Comparison of ENCODE assay signal across 20 mouse cellular contexts in genomic region chr13:24538941-24539340, GRCm38 (mm10). TPM values are rescaled to one million over a fixed set of nuclear protein-coding genes. Genes with fewer than 3 reads are reported as not detected.
DNase-seq lines count a peak whose midpoint lies in the region; ATAC-seq and TF ChIP-seq lines count a peak whose summit lies in the region.
"Had no signal": no experiment of that assay in that cellular context is flagged by ENCODE, and none has a peak within 500 bp of the region (broad histone marks: within the 10 kb centered on the region; RNA-seq: fewer than 3 reads in every experiment).

No protein-coding gene starts in this region.

- H3K4me2 ChIP-seq in heart, embryonic 16.5 days (ENCODE audit: low read depth, low read length) = peak overlapping the region; percentile 39; the same call in 1 of the 2 replicates
- no peak overlapping the region for H3K4me2 ChIP-seq in forebrain, postnatal 0 days (ENCODE audit: low read depth)
- H3K4me2 ChIP-seq: forebrain, embryonic 13.5 days; hindbrain, embryonic 14.5 days; intestine, embryonic 15.5 days had no signal

- H3K27ac ChIP-seq in heart, embryonic 16.5 days (ENCODE audit: low read length) = peak overlapping the region; percentile 76
- H3K27ac ChIP-seq in forebrain, postnatal 0 days (ENCODE audit: low read depth, low read length) = no peak overlapping the region
- H3K27ac ChIP-seq: forebrain, embryonic 13.5 days; hindbrain, embryonic 14.5 days; intestine, embryonic 15.5 days had no signal

- intact Hi-C loops in heart, postnatal 25 days (cut with DNase I) = loop anchor here (5.0 kb wide), 1 partner anchor 68 kb away; no protein-coding TSS in a partner anchor

- H3K27me3 ChIP-seq in heart, embryonic 16.5 days (ENCODE audit: control insufficient read depth, insufficient read depth, low read length) = no peaks in the 10 kb centered on the region
- H3K27me3 ChIP-seq in forebrain, postnatal 0 days (ENCODE audit: insufficient read depth, low read length) = no peaks in the 10 kb centered on the region
- H3K27me3 ChIP-seq: forebrain, embryonic 13.5 days; intestine, embryonic 15.5 days; megakaryocyte, embryonic 14.5 days had no signal

- no peak for TF ChIP-seq CTCF in forebrain, postnatal 0 days (IDR thresholded peaks at IDR 0.05; ENCODE audit: low read depth)

- 31% methylated on average over 5 of the region's 5 CpGs for WGBS in heart, embryonic 16.5 days
- WGBS in forebrain, postnatal 0 days = 69% methylated on average over 5 of the region's 5 CpGs

- no peaks in the 10 kb centered on the region for H3K36me3 ChIP-seq in heart, embryonic 16.5 days (ENCODE audit: control insufficient read depth, insufficient read depth)
- H3K36me3 ChIP-seq in forebrain, postnatal 0 days (ENCODE audit: insufficient read depth) = no peaks in the 10 kb centered on the region
- H3K36me3 ChIP-seq: intestine, embryonic 15.5 days had no signal

- H3K4me1 ChIP-seq in heart, embryonic 16.5 days (ENCODE audit: control insufficient read depth, insufficient read depth, low read length) = peaks cover 5% of the 10 kb centered on the region; the same call in 1 of the 2 replicates
- no peaks in the 10 kb centered on the region for H3K4me1 ChIP-seq in forebrain, postnatal 0 days (ENCODE audit: insufficient read depth)
- H3K4me1 ChIP-seq: forebrain, embryonic 13.5 days; intestine, embryonic 15.5 days had no signal

- ATAC-seq in heart, embryonic 16.5 days (replicated peaks; ENCODE audit: extremely low read depth, insufficient read depth, low FRiP score) = peak; percentile 88
- ATAC-seq in forebrain, postnatal 0 days = no peak
- no peak for ATAC-seq in granulocyte monocyte progenitor cell, adult 5-6 weeks (replicated peaks; ENCODE audit: poor library complexity, severe bottlenecking)
- ATAC-seq: forebrain, embryonic 13.5 days; intestine, embryonic 15.5 days; liver, postnatal 0 days had no signal

- peak; percentile 90 for DNase-seq in heart, adult 11 months
- DNase-seq in heart, postnatal 25 days (ENCODE audit: low spot score) = no peak
- DNase-seq in lung, postnatal 36 days = peak; percentile 28
- no peak for DNase-seq in lung, postnatal 14 days
- DNase-seq in forebrain, postnatal 0 days = no peak
- DNase-seq in c-Kit-positive CD71-positive TER-119-positive erythroid progenitor cells, embryonic 14.5 days (ENCODE audit: low spot score) = no peak
- DNase-seq: adrenal gland, postnatal 10 days; cerebellum, adult 11-12 months; cerebellum, postnatal 36 days; kidney, postnatal 10 days; liver, postnatal 0 days; right cerebral cortex, adult 18-20 months; spleen, adult 18-20 months; thymus, postnatal 14 days had no signal

- H3K4me3 ChIP-seq in heart, embryonic 16.5 days (ENCODE audit: low read length) = no peak overlapping the region
- H3K4me3 ChIP-seq in forebrain, postnatal 0 days (ENCODE audit: low read depth, low read length) = no peak overlapping the region
- H3K4me3 ChIP-seq: forebrain, embryonic 13.5 days; intestine, embryonic 15.5 days; megakaryocyte, embryonic 14.5 days had no signal

- H3K9me3 ChIP-seq in heart, embryonic 16.5 days (replicated peaks; ENCODE audit: control insufficient read depth, low read length) = no peaks in the 10 kb centered on the region
- H3K9me3 ChIP-seq in forebrain, postnatal 0 days (ENCODE audit: low read length) = no peaks in the 10 kb centered on the region
- H3K9me3 ChIP-seq: forebrain, embryonic 13.5 days; intestine, embryonic 15.5 days; megakaryocyte, embryonic 14.5 days had no signal

- H3K9ac ChIP-seq in heart, embryonic 16.5 days (ENCODE audit: low read length) = no peak overlapping the region
- H3K9ac ChIP-seq in forebrain, postnatal 0 days = no peak overlapping the region
- H3K9ac ChIP-seq: forebrain, embryonic 13.5 days; hindbrain, embryonic 14.5 days; intestine, embryonic 15.5 days; liver, postnatal 0 days had no signal

RNA-seq across cellular contexts. Expression of gene Ripor2, which starts 43.0 kb away (rescaled TPM):
- 1 to 10 TPM; 5.3 to 7.2 TPM for total RNA-seq in heart, postnatal 25 days (2021)
- 17.3 and 17.8 TPM in 2 replicates for polyA plus RNA-seq in heart, embryonic 16.5 days (2015; fragmentation: Nextera tagmentation; extraction: Ambion mirVana)
- total RNA-seq in forebrain, postnatal 0 days (2014; rRNA removed) = 51.5 and 53.2 TPM in 2 replicates
- 13.8 and 21.3 TPM in 2 replicates for polyA plus RNA-seq in forebrain, postnatal 0 days (2015; fragmentation: Nextera tagmentation; extraction: Ambion mirVana)
- total RNA-seq in granulocyte monocyte progenitor cell, adult 5-6 weeks (2014; fragmentation: Nextera tagmentation) = 41.1 and 65.7 TPM in 2 replicates
- total RNA-seq in granulocyte monocyte progenitor cell, adult 5-6 weeks (2017) = 27.8 and 33.5 TPM in 2 replicates

Comparison
In these comparisons a context has a peak if more than half of its experiments do, and no peak if none do; other contexts are left out.
1. DNase-seq: peak in heart, adult 11 months (single experiment) and lung, postnatal 36 days (single experiment); none in heart, postnatal 25 days (single experiment), lung, postnatal 14 days (single experiment), forebrain, postnatal 0 days (single experiment) and c-Kit-positive CD71-positive TER-119-positive erythroid progenitor cells, embryonic 14.5 days (single experiment).